Mouse (Mus musculus): ENCODE data around the gene Sox8.

The Sox8 gene

DNA sequence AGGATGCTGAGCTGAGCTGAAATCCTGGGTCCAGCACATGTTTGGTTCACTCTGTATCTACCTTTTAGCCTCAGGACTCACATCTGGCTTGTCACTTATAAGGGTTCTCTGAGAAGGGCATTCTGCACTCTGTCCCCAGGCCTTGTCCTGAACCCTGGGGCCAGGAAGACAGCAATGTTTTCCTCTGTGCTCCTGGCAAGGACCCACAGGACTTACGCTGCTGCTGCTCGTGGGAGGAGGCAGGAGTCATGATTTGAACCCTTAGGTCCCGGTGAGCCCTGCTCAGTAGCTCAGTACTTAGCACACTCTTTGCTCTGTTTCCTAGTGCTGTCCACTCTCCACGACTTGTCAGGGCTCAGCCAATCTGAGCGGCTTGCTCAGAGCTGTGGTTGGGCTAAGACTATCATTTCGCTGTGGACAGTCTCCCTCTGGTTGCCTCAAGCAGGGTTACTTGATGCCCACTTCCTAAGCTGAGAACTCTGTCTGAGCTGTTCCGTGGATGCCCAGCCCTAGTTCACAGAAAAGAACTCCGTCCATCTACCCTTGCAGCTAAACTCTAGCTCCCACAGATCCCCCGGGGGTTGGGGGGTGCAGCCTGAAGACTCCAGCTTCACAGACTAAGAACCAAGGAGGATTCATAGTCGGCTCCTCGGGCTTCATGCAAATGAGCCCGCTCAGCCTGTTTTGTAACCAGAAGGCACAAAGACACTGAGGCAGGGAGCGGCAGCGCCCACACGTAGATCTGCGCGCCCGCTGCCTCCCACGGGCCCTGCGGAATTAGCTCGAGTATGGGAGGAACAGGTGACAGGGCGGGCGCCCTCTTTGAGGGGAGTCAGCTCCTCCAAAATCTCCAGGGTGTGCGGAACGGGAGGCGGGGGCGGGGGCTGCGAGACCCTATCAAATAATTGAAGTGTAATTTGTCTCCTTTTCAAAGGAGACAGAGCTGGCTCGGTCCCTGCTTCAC is 14.5 kb downstream of the Sox8 start:
- DNase-seq = peak; percentile 43 to 65

DNA sequence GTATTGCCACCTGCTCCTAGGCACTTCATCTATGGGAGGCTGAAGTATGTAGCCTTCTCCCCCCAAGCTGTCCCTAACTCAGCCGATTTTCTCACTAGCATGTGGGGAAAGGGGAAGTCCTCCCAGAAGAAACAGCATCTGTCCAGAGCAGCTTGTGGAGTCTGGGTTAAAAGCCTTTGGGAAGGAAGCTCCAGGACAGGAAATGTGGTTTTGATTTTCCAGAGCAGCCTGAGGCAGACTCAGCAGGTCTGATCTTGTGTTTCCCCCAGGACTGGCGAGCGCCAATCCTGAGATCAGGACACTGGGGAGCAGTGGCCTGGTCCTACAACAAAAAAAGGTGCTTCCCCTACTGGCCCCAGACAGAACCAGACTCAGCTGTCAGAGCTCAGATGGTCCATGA is 15.3 kb downstream of the Sox8 start:
- DNase-seq = no peak

DNA sequence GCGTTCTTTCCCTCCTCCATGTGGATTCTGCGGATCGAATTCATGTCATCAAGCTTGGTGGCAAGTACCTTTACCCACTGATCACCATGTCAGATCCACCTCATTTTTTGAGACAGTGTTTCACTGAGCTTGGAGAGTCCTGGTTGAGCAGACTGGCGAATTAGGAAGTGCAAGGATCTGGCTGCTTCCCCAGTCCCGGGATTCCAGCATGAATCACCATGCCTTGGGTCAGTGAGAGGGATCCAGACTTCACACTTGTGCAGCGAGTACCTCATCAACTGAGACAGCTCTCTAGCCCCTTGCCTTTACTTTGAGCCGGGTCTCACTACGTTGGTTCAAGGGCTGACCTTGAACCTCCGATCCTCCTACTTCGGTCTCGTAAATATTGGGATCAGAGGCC is 19.2 kb downstream of the Sox8 start:
- DNase-seq = no peak

DNA sequence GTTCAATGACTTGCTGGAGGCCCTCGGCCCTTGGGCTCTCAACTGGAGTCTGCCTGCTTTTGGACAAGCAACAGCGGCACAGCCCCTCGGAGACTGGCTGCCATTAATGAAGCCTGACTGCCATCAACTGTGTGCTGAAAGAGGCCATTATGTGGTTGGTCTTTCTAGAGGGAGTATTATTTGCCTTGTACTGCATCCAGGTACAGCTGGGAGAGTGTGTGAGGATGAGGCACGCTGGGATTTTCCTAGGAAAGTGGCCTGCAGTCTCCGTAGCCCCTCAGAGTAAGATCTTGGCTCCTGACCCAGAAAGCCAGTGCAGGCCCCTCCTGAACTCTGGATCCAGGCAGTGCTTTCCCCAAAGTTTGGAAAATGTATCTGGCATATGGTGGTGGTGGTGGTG is 20.5 kb downstream of the Sox8 start:
- DNase-seq = no peak

DNA sequence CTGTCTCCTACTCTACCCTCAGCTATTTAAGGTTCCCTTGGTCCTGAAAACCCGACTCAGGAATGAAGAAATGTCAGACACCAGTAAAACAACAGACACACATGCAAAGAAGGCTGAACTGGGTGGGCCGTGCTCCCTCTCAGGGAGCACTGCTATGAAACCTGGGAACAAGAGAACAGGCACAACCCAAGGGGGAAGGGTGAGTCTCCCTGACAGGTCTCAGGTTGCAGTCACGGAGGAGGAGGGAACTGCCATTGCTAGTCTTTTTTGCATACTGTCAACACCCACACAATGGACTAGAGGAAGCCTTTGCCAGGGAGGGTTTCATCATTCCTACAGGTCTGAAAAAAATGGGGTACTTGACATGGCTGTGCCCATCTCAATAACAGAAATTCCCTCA is 23.5 kb downstream of the Sox8 start:
- no peak for DNase-seq

DNA sequence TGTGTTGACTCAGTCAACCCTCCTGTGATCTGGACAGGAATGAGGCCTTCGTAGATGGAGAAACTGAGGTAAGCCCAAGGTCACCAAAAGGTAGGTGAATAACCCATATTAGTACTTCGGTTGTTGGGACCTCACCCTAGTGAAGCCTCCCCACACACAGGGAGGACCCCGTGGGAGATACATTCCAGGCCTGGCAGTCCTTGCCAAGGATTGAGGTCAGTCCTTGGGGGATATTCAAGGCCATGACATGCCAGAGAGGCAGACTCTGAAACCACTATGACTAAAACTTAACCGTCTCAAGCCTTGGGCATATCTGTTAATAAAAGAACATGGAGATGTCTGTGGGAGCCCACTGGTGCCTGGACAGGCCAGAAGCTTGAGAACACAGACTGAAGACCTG is 28.7 kb downstream of the Sox8 start:
- no peak for DNase-seq

DNA sequence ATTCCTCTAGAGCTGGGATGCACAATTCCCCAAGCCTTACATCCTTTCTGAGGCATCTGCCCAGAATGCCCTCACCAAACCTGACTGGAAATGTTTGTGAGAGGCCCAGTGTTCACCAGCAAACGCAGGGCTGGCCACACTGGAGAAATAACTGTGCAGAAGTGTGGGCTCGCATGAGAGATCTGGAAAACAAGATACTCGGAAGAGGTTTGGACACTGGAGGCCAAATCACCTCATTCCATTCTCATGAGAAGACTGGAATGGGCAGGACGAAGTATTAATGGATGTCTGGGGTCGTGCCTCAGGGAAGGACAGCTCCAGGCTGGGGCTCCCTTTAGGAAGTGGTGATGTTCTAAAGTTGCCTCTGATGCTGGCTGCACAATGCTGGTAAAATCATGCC is 29.8 kb downstream of the Sox8 start:
- DNase-seq = no peak

DNA sequence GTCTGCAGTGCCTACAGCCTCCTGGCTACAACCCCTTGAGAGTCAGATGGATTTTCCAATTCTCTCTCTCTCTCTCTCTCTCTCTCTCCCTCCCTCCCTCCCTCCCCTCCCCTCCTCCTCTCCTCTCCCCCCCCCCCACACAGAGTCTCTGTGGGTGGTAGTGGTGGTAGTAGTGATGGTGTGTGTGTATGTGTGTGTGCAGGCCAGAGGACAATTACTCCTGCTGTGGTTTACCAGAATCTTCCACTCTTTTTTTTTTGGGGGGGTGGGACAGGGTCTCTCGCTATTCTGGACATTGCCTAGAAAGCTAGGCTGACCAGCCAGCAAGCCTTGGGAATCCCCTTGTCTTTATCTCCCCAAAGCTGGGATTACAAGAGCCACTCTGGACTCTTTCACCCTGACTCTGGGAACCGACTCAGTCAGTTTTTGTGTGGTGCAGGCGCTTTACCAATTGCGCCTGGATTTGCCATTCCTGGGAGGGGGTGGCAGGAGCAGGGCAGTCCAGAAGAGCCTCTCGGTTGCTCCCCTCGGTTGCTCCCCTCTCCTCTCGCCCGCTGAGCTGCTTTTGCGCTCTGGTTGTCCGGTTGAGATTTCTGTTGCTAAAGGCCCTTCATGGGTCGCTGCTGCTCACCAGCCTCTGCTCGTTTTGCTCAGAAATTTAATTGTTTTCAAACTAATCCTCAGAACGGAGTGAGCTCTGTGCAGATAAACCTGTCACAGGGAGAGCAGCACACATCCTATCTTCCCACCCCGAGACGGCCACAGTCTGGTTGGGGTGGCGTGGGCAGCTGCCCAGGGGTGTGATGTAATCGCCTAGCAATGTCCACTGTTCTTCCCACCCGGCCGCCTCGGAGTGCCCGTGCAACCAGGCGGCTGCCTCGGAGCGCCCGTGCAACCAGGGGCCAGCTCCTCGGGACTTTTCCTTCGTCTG is 31.3 kb downstream of the Sox8 start:
- DNase-seq = peak; percentile 56 to 77

DNA sequence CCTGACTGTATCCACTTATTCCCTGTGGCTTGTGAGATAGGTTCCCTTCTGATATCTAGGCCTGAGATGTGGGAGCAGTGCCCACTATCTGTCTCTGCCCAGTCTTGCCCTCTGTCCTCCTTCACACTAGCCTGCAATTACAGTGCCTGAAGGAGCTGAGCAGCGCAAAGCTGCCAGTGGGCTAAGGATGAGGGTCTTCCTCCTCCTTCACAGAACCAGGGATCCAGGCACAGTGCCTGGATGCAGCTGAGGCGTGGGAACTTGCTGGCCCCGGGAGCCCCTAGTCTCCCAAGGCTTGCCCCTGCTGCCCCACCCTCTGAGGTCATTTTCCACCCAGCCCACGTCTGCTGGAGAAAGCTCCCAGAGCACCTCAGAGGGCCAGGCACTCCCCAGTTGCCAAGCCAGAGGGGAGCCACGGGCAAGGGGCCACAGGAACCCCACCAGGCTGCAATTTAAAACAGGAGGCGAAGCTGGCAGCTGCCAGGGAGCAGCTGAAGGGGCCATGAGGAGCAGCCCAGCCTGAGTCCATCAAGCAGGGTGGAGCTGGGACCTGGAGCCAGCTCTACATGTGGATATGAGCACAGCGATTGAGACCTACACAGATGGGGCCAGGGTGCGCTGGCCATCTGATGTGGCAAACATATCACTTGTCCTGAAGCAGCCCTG is 40.0 kb downstream of the Sox8 start:
- no peak for DNase-seq

DNA sequence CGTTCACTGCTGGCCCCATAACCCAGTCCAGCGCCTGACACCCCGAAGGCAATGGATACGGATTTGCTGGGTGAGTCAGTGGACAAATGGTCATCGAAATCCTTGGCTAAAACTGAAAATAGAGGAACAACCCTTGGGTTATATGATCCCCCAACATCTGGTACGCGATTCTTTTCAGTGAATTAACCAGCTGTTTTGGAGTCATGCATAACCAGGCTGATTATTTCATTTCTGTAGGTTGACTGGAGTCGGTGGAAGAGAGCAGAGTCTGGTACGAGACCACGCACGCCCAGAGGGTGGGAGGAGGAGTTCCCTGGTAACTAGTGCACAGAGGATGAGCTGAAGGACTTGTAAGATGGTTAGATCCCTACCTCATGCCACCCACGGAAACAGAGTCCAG is 48.4 kb downstream of the Sox8 start:
- no peak for DNase-seq

DNA sequence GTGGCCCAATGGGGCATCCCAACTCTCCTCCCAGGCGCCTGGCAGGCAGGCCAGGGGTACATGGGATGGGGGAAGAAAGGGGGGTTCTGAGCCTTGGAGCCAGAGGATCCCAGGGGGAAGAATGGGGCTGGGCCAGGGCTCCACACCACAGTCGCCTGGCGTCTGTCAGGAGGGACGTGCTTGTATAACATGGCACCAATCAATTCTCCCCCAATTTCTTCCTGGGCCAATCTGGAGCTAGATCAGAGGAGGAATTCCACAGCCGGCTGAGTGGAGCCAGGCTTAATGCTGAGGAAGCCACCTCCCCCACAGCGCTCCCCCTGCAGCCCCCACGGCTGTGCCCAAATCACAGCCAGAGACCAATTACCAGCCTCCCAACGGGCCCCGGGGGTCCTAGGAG is 50.0 kb downstream of the Sox8 start:
- peak in 1 of 2 experiments; percentile 27 for DNase-seq

DNA sequence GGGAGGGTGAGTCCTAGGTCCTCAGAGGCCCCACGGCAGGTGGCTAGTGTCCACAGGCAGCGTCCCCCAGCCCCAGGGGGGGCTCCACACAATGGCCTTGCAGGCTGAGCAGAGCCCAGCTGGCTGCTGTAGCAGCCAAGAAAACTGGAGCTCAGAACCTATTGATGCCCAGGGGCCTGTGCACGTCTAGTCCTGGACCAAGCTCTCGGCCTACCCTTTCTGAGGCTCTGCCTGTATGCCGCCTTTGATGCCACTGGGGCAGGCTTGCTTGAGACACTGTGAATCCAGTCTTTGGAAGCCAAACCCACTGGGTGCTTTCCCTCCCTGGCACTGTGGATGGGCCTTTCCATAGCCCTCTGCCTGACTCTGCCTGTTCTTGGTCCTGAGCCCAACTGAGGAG is 51.0 kb downstream of the Sox8 start:
- DNase-seq = no peak

DNA sequence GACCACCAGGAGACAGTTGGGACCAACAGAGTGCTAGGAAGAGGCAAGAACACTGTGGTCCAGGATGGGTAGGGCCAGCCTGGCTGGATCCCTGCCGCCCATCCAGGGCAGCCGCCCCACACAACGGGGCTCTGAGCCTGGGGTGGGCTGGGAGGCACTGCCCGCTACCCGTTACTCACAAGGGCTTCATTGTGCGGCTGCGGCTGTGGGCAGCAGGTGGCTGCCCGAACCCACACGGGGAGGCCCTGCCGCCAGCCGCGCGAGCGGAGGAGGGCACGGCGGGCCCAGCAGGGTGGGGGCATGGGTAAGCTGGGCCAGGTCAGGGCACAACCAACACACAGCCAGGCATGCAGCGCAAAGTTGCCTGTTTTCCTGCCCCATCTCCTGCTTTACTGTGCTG is 52.3 kb downstream of the Sox8 start:
- peak; percentile 31 to 51 for DNase-seq

DNA sequence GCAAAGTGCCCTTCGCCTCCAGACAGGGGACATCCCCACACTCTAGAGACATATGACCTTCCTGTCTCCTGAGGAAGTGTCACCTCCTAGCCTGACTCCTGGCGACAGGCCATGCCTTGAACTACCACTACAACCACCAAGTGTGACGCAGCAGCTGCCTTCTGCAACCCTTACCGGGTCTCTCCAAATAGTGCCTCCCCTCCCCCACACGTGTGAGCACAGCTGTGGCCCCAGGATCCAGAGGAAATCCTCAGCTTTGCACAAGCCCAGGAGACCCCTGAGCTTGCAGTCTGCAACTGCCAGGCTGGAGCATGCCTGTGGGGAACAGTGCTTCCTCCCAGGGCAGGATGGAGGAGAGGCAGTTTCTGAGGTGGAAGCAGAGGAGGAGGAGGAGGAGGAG is 54.2 kb downstream of the Sox8 start:
- peak; percentile 22 to 34 for DNase-seq

All from kidney, postnatal 4 days (tissue).